Mouse (Mus musculus) CD4-positive helper T cell, adult 2 months (primary cell): Measurements from ENCODE around the gene Fam114a2.
A peak's percentile ranks its signal among the peaks of the same experiment; 100 is the strongest.
"Not testable (repeated sequence)": the region's sequence is repeated elsewhere in the genome, so short reads cannot be mapped to it uniquely, and the experiment has no call there.

Source experiments
- DNase-seq: peaks from one replicate; pipeline ENCODE4 v3.0.0-alpha.2; 2012; ENCODE audit warnings: low read depth, missing footprints, low spot score

The Fam114a2 gene

DNA sequence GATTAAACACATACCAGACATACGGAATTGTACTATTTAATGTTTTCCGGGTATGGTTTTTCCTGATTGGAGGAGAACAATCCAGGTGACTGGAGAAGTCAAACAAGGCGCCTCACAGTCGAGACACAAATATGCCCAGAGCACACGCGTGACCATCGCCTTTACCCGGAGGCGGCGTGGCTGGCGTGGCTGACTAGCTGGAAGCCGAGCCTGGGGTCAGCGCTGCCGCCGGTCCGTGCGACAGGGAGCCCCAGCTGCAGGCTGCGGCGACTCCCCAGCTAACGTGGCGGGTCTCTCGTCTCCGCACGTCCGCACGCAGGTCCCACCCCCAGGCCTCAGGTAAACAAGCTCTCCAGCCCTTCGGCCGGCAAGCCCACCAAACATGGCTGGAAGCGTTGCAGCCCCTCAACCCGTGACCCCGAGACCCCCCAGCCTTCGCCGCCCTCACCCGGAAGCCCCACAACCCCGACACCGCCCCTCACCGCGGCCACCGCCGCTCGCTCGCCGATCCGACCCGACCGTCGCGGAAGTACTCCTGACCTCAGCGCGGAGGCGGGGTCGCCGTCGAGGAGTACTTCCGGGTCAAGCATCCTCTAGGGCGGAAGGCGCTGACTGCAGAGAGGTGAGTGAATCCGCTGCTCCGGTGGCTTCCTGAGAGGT, at the start of gene Fam114a2, which contains the start of gene Mfap3:
Fam114a2 (minus strand) TSS at position 527 of the 660 bp plus-strand sequence.
Mfap3 (plus strand) TSS at position 574 of the 660 bp plus-strand sequence.
- DNase-seq, result peak; percentile 94

DNA sequence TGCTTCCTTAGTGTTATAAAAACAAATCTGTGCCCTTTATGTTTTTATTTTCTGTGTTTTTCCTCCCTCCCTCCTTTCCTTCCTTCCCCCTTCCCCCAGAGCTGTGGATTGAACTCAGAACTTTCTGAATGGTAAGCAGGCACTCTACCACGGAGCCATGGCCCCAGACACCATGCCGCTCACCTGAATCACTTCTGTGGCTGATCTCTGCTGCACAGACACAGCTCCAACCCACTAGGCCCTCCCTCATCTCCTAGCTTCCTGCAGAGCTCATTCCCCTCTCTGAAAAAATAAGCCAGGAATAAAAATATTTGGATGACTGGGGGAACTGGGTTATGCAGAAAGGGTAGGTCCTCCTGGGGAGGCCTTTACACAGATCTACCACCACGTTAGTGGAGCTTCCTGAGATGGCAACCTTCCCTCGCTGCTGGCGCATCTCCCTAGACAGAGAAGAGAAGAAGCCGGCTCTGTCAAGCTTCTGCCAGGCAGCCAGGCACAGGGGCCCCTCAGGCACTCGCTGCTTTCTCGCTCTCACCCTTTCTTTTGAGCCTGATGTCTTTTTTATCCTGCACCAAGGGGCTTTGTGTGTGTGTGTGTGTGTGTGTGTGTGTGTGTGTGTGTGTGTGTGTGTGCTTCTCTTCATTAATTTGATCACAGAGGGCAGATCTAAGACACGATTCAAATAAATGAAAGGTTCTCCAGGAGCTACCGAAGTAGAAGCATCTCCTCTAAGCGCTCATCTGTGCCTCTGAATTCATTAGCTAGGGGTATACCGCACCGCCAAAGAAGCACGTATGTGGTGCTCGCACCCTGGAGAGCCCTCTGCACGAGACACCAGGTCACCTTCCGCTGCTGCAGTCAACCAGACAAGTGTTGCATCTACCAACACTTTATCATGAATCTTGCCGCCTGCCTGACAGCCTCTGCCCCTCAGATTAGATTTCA, 47.9 kb upstream of the Fam114a2 start:
- DNase-seq, result no peak

DNA sequence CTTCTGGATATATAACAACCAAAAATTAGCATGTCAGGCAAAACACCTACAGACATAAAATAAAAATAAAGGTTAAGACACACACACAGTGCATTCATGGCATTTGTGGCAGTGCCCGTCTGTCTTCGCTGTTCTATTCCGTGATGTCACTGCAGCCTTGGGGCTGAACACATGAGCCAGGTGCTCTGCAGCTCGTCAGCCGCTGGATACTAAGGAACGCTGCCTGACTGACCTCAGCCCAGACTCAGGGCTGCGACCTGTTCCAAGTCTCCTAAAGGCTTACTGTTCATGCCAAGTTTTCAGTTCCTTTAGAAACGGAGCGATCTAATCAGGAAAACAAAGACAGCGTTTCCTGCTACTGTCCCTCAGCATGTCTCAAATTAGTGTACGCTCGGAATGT, 46.1 kb upstream of the Fam114a2 start:
- no peak for DNase-seq

DNA sequence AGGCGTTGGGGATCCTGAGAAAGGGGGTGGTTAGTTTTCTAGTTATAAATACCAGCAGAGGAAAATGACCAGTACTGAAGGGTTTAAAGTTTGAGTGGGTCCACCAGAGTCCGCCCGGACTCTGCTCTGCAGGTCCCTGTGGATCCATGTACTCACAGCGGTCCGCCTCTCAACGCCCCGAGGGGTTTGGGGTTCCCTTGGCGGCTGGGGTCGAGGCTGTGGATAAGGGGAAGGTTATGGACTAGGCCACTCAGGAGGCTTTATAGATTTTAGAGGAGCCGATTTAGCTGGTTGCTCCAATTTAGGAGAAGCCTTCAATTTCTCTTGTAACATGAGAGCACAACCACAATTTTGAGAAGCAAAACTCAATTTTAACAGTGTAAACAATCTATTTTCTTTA, 39.5 kb upstream of the Fam114a2 start:
- DNase-seq, result not testable (repeated sequence)

DNA sequence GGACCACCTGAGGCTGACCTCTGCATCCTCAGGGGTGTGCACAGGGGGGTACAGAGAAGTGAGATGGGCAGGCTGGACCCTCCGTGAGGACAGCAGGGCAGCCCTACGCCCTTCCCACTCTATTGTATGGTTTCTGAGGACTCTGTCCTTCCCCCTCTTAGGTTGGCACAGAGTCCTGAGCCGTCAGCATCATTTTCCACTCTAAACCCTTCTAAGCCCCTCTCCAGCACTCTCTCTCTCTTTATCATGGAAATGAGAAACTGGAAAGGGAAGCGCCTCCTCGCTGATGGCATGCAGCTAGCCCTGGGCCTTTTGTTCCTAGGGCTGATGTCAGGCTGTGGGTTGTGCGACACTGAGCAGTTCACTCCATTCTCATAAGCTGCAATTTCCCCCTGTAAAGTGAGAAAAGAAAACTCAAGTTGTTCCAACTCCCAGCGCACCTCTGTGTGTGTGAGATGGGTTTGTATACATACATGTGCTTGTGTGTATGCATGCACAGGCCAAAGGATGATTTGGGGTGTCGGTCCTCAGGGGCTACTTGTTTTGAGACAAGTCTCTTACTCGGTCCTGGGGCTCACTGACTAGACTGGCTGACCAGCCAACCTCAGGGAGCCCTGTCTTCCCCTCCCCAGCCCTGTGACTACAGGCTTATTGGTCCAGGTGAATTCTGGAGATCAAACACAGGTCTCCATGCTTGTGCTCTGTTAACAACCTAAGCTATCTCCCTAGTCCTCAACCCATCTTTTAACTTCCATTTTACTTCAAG, 34.8 kb upstream of the Fam114a2 start:
- no peak for DNase-seq

DNA sequence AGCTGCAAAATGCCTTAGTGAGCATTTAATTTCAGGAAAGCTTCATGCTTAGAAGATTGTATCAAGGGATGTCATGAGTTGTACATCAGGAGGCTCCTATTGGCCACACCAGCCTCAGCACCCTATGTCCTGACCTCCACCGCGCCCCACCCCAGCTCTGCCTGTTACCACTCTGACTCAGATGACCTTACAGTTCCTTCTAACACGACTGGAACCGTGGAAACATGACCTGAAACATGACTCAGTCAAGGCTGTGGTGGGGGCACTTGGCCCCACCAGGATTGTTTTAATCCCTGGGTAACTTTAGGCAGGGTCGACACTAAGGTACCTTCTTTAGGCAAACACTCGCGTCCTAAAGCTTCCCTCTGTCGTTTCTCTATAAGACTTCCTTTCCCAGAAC, 32.6 kb upstream of the Fam114a2 start:
- no peak for DNase-seq

DNA sequence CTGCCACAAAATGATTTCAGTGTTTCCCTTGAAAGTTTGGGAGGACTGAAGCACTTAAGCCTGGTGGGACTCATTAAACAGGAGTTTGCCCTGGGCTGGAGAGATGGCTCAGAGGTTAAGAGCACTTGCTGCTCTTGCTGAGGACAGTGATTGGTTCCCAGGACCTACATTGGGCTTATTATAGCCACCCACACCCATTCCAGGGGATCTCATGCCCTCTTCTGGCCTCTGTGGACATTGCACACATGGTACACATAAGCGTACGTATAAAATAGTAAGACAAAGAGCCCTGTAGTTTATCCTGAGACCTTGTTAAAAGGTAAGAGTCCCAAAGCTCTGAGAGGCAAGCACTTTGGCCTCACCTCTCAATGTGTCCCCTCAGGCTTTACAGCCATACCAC, 31.8 kb upstream of the Fam114a2 start:
- DNase-seq, result no peak

DNA sequence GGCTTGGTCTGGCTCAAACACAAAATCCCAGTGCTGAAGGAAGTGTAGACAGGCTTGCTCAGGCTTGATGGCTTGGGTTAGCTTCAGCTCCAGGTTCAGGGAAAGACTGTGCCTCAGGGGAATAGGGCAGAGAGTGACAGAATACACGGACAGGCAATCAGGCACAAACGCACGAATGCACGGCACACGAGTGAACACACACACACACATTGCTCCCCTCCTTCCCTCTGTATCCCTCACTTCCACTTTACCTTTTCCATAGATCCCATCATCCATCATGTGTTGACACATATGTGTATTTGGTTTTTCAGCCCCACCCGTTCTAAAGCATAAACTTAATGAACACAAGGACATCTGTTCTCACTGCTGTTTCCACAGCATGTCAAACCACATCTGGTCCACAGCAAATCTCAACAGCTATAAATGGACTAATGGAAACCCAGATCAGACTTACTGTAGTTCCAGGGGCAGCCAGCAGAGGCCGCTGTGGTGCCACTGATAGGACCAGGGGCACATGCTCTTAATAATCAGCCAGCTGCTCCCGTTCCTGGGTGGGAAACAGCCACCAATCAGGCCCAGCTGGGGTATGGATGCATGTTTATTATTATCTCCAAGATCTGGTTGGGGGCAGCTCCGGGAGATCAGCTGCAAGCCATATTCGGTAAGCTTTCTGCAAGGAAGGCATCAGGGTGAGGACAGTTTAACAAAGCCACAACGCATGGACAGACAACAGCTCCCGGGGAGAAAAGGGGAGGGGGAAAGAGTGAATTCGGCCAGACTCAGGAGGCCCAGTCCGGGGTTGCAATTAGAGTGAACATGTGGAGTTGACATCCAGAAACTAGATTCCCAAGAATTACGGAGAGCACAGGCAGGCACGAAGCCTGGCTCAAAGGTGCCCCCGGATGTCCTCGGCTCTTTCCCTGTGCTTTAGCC, 30.5 kb upstream of the Fam114a2 start:
- peak; percentile 73 for DNase-seq

DNA sequence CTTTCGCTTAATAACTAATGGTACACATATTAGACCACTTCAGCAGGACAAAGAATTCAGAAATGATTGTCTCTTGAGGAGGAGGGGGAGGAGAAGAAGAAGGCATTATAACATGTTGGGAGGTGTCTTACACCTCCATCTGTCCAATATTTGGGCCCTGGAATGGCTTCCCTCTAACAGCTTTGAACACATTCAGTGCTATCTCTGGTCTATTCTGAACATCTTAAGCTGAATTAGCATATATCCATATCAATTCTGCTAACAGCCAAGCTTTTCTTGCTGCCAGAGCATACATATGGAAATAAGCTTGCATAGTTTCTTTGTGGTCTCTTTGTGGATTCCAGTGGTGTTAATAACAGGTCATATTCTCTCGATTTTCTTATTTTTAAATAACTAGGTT, 22.3 kb upstream of the Fam114a2 start:
- DNase-seq, result no peak

DNA sequence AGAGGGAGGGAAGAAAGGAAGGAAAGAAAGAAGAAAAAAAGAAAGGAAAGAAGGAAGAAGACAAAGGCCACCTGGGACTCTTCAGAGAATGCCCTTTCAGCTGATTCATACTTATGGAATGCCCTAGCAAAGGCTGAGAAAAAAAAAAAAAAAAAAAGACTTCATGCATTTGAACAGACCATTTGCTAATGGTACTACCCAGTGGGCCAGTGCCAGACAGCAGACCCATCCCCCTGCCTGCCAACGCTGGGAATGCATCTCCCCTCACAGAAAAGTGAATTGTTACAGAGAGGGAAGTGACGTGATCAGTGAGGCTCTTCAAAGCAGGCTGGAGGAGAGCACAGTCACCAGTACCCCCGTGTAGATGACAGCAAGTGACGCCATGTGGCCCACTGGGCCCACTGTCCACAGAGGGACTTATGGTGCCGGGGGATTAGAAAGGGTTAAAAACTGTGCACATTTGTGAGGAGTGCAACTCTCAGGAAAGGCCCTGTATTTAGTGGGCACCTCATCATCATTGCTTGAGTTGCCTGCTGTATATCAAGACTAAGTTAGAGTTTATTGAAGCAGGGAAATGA, 21.5 kb upstream of the Fam114a2 start:
- no peak for DNase-seq

DNA sequence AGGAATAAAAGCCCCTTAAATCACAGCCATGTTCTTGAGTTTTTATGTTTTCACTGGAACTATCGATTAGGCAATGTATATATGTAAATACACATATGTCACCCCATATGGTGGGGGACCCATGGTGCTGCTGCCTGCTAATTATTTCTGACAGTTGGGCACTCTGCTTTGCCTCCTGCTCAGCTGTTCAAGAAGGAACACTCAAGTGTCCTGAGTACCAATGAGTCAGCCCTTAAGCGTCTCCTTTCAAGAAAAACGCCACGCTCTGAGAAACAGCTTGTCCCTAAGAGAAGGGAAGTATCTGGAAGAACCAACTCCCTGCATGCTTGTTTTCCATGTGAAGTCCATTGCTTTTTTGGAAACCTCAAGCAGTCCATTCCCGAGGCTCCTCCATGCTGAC, 17.5 kb upstream of the Fam114a2 start:
- no peak for DNase-seq

DNA sequence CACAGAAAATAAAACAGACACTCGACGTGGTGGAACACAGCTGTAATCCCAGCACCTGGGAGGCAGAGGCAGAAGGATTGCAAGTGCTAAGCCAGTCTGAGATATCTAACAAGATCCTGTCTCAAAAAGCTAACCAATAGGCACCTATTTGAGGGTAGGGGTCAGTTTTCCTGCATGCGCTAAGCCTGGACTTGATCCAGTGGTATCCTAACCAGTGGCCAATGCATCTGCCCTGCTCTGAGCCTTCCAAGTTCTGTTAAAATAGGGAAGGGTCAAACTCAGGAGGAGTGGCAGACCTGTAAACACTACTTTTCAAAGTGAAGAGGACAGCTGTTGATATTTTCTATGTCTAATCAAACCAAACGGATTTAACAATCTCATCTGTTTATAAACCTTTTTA, 13.9 kb upstream of the Fam114a2 start:
- DNase-seq, result no peak

DNA sequence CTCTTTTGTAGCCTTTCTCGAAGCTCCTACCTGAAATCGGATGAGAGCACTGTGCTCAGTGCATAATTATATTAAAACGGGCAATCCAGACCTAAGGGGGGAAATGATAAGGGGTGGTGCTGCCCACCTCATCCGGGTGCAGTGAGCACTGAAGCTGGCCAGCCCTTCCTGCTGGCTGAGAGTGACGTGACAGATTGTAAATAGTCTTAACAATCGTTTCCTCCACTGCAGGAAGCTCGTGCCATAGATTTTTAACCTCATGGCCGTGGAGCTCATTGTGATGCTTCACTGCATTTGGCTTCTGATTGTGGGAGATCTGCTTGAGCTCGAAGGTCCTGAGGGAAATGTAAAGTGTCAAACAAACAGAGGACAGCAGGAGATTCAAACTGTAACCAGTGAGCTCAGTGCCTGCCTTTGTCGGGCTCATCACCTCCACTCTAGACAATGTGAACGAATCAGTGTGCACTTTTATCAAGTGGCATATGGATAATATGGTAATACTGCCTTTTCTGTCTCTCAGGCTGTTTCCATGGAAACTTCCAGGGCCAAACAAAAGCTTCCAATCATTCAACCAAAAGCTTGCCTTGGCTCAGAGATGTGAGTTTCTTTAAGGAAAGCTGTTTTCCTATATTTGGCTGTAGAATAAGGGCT, 13.0 kb upstream of the Fam114a2 start:
- no peak for DNase-seq

DNA sequence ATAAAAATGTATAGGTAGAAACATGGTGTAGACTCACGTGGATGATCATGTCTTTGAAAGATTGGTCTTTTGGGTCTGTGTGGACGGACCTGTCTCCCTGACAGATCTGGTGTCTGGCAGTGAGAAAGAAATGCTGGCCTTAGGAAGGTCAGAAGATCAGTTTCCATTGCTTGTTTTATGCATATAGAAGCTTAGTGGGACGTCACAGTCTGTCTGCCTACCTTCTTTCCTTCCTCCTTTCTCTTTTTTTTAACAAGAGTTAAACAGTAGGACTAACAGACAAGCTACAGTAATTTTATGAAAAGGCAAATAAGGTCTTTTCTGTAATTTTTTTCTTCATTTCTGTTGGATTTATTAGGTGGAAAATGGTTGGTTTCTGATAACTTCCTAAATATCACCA, 10.7 kb upstream of the Fam114a2 start:
- DNase-seq, result no peak

DNA sequence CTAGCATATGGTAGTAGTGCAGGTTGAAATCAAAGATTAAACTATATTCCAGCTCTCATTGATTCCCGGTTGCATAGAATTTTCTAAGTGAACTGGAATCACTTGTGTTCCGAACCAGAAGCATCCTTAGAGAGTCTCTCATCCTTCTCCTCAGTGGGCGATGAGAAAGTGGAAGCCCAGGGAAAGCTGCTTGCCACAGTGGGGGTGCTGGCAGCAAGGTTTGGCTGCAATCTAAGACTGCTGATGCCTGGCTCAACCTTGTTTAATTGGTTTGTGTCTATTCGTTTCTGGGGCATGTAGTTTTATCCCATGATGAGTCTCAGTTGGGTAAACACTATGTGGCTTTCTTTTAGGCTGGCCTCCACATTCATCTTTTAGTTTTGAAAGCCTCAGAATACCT, 9.1 kb upstream of the Fam114a2 start:
- no peak for DNase-seq

DNA sequence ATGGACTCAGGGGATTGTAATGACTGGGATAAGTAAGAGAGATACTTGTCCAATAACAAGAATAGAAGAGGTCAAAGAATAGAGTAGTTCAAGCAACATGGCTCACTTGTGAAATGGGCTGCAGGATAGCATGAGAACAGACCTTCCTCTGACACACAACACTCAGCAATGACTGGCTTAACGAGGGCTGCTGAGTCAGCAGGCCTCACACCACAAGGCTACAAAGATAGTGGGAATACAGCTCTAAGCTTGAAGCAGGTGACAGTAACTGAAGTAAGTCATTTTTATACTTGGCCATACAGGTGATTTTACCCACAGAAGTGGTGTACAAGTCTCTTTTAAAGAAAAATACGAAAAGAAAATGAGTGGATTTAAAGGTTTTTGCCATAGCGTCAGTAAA, 7.5 kb upstream of the Fam114a2 start:
- no peak for DNase-seq

DNA sequence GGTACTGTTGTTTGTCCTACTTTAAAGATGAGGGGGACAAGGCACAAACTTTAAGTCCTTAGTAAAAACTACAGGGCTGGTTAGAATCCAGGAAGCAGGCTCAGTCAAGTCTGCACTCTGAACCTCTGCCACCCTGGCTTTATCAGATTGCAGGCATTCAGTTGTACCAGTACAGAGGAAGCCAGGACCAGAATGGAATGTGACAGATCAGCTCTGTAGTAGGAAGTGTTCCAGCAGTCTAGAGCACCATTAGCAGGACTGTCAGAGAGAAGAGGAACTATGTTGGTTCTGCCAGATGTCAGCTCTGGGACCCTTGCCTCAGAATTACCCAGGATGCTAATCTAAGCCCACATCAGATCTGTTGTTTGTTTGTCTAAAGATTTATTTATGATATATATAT, 6.2 kb upstream of the Fam114a2 start:
- DNase-seq, result no peak

DNA sequence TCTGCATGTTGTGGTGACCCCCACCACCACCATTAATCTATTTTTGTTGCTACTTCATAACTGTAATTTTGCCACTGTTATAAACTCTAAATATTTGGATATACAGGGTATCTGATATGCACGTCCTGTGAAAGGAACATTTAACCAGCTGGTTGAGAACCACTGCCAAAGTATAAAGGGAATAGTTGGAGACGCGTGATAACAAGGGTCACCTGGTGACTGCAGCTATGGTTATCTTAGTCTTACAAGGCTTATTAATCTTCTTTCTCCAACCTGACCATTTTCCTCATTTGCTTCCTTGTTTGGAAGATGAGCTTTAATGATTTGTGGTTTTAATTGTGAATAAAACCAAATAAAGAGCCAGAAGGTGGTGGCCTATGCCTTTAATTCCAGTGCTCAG, 5.0 kb upstream of the Fam114a2 start:
- no peak for DNase-seq

DNA sequence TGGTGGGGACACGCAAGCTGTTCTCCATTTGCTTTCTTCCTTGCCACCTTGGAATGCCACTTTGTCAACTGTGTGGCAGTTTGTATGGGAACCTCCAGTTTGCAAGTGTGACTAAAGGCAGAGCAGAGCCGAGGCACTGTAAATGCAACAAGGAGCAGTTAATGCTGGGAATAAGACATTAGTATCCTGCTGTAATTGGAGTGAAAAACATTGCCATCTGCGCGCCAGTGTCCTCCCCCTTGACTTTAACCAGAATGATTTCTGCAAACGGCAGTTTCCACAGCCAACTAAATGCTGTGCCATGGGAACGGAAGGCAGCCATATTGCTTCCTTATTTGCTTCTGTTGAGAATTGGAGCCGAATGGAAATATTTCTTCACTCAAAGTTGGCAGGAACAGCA, 3.6 kb upstream of the Fam114a2 start:
- no peak for DNase-seq

DNA sequence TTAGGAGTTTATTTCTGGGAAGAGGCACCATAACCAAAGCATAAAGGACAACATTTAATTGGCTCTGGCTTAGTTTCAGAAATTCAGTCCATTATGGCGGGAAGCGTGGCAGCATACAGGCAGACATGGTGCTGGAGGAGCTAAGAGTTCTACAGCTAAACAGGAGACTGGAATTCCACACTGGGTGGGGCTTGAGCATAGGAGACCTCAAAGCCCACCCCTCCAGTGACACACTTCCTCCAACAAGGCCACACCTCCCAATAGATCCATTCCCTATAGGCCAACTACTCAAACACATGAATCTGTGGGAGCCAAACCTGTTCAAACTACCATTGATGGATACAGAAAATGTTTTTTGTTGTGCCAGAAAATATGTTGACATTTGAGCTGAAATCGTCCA, 2.8 kb upstream of the Fam114a2 start:
- no peak for DNase-seq
